Mouse (Mus musculus) intestine, embryonic 16.5 days (tissue): ENCODE measurements at regions not wholly inside any gene's neighbourhood (a gene's known extent, or its start where the extent isn't known, plus 50 kb on each side); places are given as distances from the start of the nearest gene placed in this dataset.

Source experiments
- ATAC-seq: fragments of 200-750 bp; cut with Nextera tagmentation; 2 replicates; pipeline ENCODE4 v1.8.0; 2017; ENCODE audit warnings: moderate TSS enrichment, moderate library complexity
- H3K27ac ChIP-seq: fragments of 300-500 bp; sonication (generic); 2 replicates; pipeline ENCODE4 v1.5.1; 2014; ENCODE audit warnings: mild to moderate bottlenecking, low read length
- H3K27me3 ChIP-seq: fragments of 300-500 bp; sonication (generic); replicated peaks from 2 replicates; pipeline ENCODE4 v1.6.1; 2014; ENCODE audit warnings: low read length, control low read depth, mixed read lengths; ENCODE audit not compliant: control insufficient read depth, insufficient read depth
- H3K36me3 ChIP-seq: fragments of 300-500 bp; sonication (generic); 2 replicates; pipeline ENCODE4 v1.6.1; 2014; ENCODE audit warnings: low read length, control low read depth; ENCODE audit not compliant: control insufficient read depth, insufficient read depth
- H3K4me1 ChIP-seq: fragments of 300-500 bp; sonication (generic); 2 replicates; pipeline ENCODE4 v1.6.1; 2014; ENCODE audit warnings: low read length, control low read depth, mixed read lengths; ENCODE audit not compliant: control insufficient read depth, insufficient read depth
- H3K4me2 ChIP-seq: fragments of 300-500 bp; sonication (generic); 2 replicates; pipeline ENCODE4 v1.6.1; 2014; ENCODE audit warnings: low read depth, low read length, control low read depth
- H3K4me3 ChIP-seq: fragments of 300-500 bp; sonication (generic); 2 replicates; pipeline ENCODE4 v1.5.1; 2014; ENCODE audit warnings: mild to moderate bottlenecking, low read length
- H3K9ac ChIP-seq: fragments of 300-500 bp; sonication (generic); 2 replicates; pipeline ENCODE4 v1.6.1; 2014; ENCODE audit warnings: low read depth, low read length
- H3K9me3 ChIP-seq: fragments of 300-500 bp; sonication (generic); 2 replicates; pipeline ENCODE4 v1.6.1; 2016; ENCODE audit warnings: low read length, control low read depth; ENCODE audit not compliant: control insufficient read depth
- WGBS: fragments of 180-500 bp; shearing (Covaris S2); extraction: QIAGEN DNeasy Blood & Tissue Kit; methylation state at CpG from one replicate; pipeline ENCODE4 v1.1.7; 2014; 5-methylcytosine and 5-hydroxymethylcytosine counted together

GRCm38 (mm10) chr3:137191009-137191408 is 149.9 kb upstream of the Emcn start:
- Histone ChIP-seq H3K4me3 (no peak overlapping the region), H3K4me1 (no peaks in the 10 kb centered on the region), H3K27me3 (no peaks in the 10 kb centered on the region), H3K36me3 (no peaks in the 10 kb centered on the region), H3K9ac (no peak overlapping the region), H3K27ac (no peak overlapping the region), H3K4me2 (no peak overlapping the region), H3K9me3 (no peaks in the 10 kb centered on the region)
- WGBS = 86% methylated on average over 4 of the region's 4 CpGs
- ATAC-seq = no peak

GRCm38 (mm10) chr3:137193873-137194272 is 147.0 kb upstream of the Emcn start:
- H3K27me3 ChIP-seq = no peaks in the 10 kb centered on the region
- H3K4me3 ChIP-seq = no peak overlapping the region
- H3K27ac ChIP-seq = no peak overlapping the region
- H3K9ac ChIP-seq = no peak overlapping the region
- WGBS = 78% methylated on average over 1 of the region's 1 CpGs
- no peaks in the 10 kb centered on the region for H3K36me3 ChIP-seq
- no peaks in the 10 kb centered on the region for H3K9me3 ChIP-seq
- no peaks in the 10 kb centered on the region for H3K4me1 ChIP-seq
- ATAC-seq = no peak
- no peak overlapping the region for H3K4me2 ChIP-seq

GRCm38 (mm10) chr3:137211667-137212066 is 129.2 kb upstream of the Emcn start:
- 78% methylated on average over 3 of the region's 3 CpGs for WGBS
- Histone ChIP-seq H3K4me1 (no peaks in the 10 kb centered on the region), H3K4me2 (no peak overlapping the region), H3K27ac (no peak overlapping the region), H3K4me3 (no peak overlapping the region), H3K9me3 (no peaks in the 10 kb centered on the region), H3K36me3 (no peaks in the 10 kb centered on the region), H3K9ac (no peak overlapping the region), H3K27me3 (no peaks in the 10 kb centered on the region)
- ATAC-seq = no peak

- Histone ChIP-seq H3K9ac (no peak overlapping the region), H3K27ac (no peak overlapping the region), H3K9me3 (no peaks in the 10 kb centered on the region), H3K27me3 (no peaks in the 10 kb centered on the region), H3K4me2 (no peak overlapping the region), H3K4me3 (no peak overlapping the region), H3K36me3 (no peaks in the 10 kb centered on the region), H3K4me1 (no peaks in the 10 kb centered on the region)
- 86% methylated on average over 1 of the region's 1 CpGs for WGBS
- no peak for ATAC-seq
Measured at GRCm38 (mm10) chr3:137216036-137216435, 124.8 kb upstream of the Emcn start.

- Histone ChIP-seq H3K27me3 (no peaks in the 10 kb centered on the region), H3K36me3 (no peaks in the 10 kb centered on the region), H3K4me3 (no peak overlapping the region), H3K27ac (no peak overlapping the region), H3K9me3 (no peaks in the 10 kb centered on the region), H3K4me2 (no peak overlapping the region), H3K9ac (no peak overlapping the region), H3K4me1 (no peaks in the 10 kb centered on the region)
- no peak for ATAC-seq
Measured at GRCm38 (mm10) chr3:137217245-137217644, 123.6 kb upstream of the Emcn start.

GRCm38 (mm10) chr3:137217926-137218325 is 122.9 kb upstream of the Emcn start:
- Histone ChIP-seq H3K27me3 (no peaks in the 10 kb centered on the region), H3K36me3 (no peaks in the 10 kb centered on the region), H3K4me3 (no peak overlapping the region), H3K4me1 (no peaks in the 10 kb centered on the region), H3K9me3 (no peaks in the 10 kb centered on the region), H3K9ac (no peak overlapping the region), H3K27ac (no peak overlapping the region), H3K4me2 (no peak overlapping the region)
- ATAC-seq = no peak
- WGBS = 96% methylated on average over 5 of the region's 5 CpGs

GRCm38 (mm10) chr3:137226151-137226550 is 114.7 kb upstream of the Emcn start:
- Histone ChIP-seq H3K4me2 (no peak overlapping the region), H3K36me3 (no peaks in the 10 kb centered on the region), H3K27me3 (no peaks in the 10 kb centered on the region), H3K4me3 (no peak overlapping the region), H3K9me3 (no peaks in the 10 kb centered on the region), H3K9ac (no peak overlapping the region), H3K4me1 (no peaks in the 10 kb centered on the region), H3K27ac (no peak overlapping the region)
- WGBS = 83% methylated on average over 1 of the region's 1 CpGs
- ATAC-seq = no peak

- Histone ChIP-seq H3K4me1 (no peaks in the 10 kb centered on the region), H3K4me2 (no peak overlapping the region), H3K27me3 (no peaks in the 10 kb centered on the region), H3K4me3 (no peak overlapping the region), H3K27ac (no peak overlapping the region), H3K9ac (no peak overlapping the region), H3K36me3 (no peaks in the 10 kb centered on the region), H3K9me3 (no peaks in the 10 kb centered on the region)
- WGBS = 73% methylated on average over 5 of the region's 5 CpGs
- no peak for ATAC-seq
Measured at GRCm38 (mm10) chr3:137227122-137227838, 113.6 kb upstream of the Emcn start.

GRCm38 (mm10) chr3:137228416-137228815 is 112.5 kb upstream of the Emcn start:
- Histone ChIP-seq H3K36me3 (no peaks in the 10 kb centered on the region), H3K27me3 (no peaks in the 10 kb centered on the region), H3K9me3 (no peaks in the 10 kb centered on the region), H3K4me1 (no peaks in the 10 kb centered on the region), H3K4me2 (no peak overlapping the region), H3K9ac (no peak overlapping the region), H3K4me3 (no peak overlapping the region), H3K27ac (no peak overlapping the region)
- no peak for ATAC-seq
- WGBS = 85% methylated on average over 5 of the region's 5 CpGs

- WGBS = 40% methylated on average over 1 of the region's 1 CpGs
Measured at GRCm38 (mm10) chr3:137242877-137243276, 98.0 kb upstream of the Emcn start.

More at GRCm38 (mm10) chr3:137242877-137243276, 98.0 kb upstream of the Emcn start:
- H3K4me3 ChIP-seq = no peak overlapping the region
- no peaks in the 10 kb centered on the region for H3K27me3 ChIP-seq
- no peak overlapping the region for H3K27ac ChIP-seq
- no peak overlapping the region for H3K4me2 ChIP-seq
- ATAC-seq = no peak
- H3K36me3 ChIP-seq = no peaks in the 10 kb centered on the region
- H3K9me3 ChIP-seq = no peaks in the 10 kb centered on the region
- H3K4me1 ChIP-seq = no peaks in the 10 kb centered on the region
- no peak overlapping the region for H3K9ac ChIP-seq
